Mouse (Mus musculus): ENCODE measurements around the gene Pakap.

Pakap gene

GRCm38 (mm10) chr4:57715849-57716248, 147.9 kb downstream of the Pakap start:
- DNase-seq (ENCODE audit: low spot score in 2 of 2): no peak

GRCm38 (mm10) chr4:57716735-57717134, 148.8 kb downstream of the Pakap start:
- DNase-seq (ENCODE audit: low spot score in 2 of 2): no peak

DNA sequence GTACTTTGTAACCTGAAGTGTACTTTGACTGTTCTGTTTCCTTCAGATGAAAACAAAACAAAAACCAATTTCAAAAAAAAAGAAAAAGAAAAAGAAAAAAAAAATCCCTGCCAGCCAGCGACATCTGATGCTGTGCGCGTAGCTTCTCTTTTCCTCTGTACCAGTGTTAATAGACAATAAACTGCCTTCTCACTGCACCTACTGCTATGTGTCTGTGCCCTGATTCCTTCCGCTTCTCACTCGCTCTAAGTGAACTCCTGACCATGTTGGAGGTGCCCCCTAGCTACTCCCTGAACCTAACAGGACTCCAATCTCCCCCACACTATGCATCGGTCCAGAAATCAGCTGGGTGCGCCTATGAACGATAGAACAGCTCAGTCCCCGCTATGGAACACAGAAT, 149.4 kb downstream of the Pakap start, which contains the start of gene Akap2:
Gene Akap2, plus strand, starts transcription at position 304 of the 400 bp plus-strand sequence.
- DNase-seq (ENCODE audit: low spot score in 2 of 2): no peak

GRCm38 (mm10) chr4:57719370-57719769, 151.4 kb downstream of the Pakap start:
- DNase-seq (ENCODE audit: low spot score in 2 of 2): no peak

GRCm38 (mm10) chr4:57720869-57721361, 152.9 kb downstream of the Pakap start:
- DNase-seq (ENCODE audit: low spot score in 2 of 2): no peak

GRCm38 (mm10) chr4:57722296-57722695, 154.3 kb downstream of the Pakap start:
- no peak for DNase-seq (ENCODE audit: low spot score in 2 of 2)

DNA sequence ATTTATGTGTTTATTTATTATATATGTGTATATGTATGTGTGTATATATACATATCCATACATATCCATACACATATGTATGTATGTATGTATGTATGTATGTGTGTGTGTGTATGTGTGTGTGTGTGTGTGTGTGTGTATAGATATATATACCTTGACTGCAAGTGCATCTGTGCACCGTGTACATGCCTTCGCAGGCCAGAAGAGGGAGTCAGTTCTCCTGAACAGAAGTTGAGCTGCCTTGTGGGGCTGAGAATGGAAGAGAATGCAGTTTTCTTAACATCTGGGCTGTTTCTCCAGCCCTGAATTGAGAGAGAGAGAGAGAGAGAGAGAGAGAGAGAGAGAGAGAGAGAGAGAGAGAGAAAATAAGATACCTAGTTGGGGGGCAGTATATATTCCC, 155.7 kb downstream of the Pakap start:
- DNase-seq (ENCODE audit: low spot score in 2 of 2): no peak

- no peak for DNase-seq (ENCODE audit: low spot score in 2 of 2)
Measured at GRCm38 (mm10) chr4:57725569-57725968, 157.6 kb downstream of the Pakap start.

DNA sequence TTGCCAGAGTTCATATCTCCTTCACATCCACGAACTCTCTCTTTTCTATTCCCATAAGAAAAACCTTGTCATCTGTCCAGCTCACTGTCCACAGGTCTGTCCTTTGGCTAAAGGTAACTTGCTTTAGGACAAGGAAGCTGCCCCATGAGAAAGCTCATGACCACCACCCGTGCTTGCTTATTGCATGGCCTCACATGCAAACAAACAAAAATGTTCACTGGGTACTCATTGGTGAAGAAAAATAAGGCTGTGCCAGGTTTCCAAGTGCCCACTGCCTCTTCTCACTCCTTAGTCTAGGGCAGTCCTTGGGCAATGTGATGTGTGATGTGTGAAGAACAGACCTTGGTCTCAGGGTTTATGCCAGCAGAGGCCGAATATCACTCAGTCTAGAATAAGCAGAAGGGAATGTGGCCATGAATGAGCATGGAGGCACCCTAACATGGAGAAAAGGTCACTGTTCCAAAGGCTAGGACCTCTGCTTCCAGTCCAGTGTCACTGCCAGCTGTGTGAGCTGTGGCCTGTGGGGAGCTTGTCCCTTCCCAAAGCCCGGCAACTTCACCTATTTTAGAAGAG, 160.7 kb downstream of the Pakap start:
- no peak for DNase-seq (ENCODE audit: low spot score in 2 of 2)

GRCm38 (mm10) chr4:57730047-57730446, 162.1 kb downstream of the Pakap start:
- DNase-seq (ENCODE audit: low spot score in 2 of 2): no peak

- no peak for DNase-seq (ENCODE audit: low spot score in 2 of 2)
Measured at GRCm38 (mm10) chr4:57730801-57731598, 163.0 kb downstream of the Pakap start.

GRCm38 (mm10) chr4:57732351-57732750, 164.4 kb downstream of the Pakap start:
- DNase-seq (ENCODE audit: low spot score in 2 of 2): no peak

GRCm38 (mm10) chr4:57733445-57733844, 165.5 kb downstream of the Pakap start:
- no peak for DNase-seq (ENCODE audit: low spot score in 2 of 2)

GRCm38 (mm10) chr4:57735426-57735825, 167.4 kb downstream of the Pakap start:
- no peak for DNase-seq (ENCODE audit: low spot score in 2 of 2)

- DNase-seq (ENCODE audit: low spot score in 2 of 2): no peak
Measured at GRCm38 (mm10) chr4:57738856-57739552, 171.0 kb downstream of the Pakap start.

GRCm38 (mm10) chr4:57743325-57743929, 175.4 kb downstream of the Pakap start:
- no peak for DNase-seq (ENCODE audit: low spot score in 2 of 2)

- DNase-seq (ENCODE audit: low spot score in 2 of 2): no peak
Measured at GRCm38 (mm10) chr4:57750651-57751050, 182.7 kb downstream of the Pakap start.

GRCm38 (mm10) chr4:57751054-57751453, 183.1 kb downstream of the Pakap start:
- DNase-seq (ENCODE audit: low spot score in 2 of 2): no peak

DNA sequence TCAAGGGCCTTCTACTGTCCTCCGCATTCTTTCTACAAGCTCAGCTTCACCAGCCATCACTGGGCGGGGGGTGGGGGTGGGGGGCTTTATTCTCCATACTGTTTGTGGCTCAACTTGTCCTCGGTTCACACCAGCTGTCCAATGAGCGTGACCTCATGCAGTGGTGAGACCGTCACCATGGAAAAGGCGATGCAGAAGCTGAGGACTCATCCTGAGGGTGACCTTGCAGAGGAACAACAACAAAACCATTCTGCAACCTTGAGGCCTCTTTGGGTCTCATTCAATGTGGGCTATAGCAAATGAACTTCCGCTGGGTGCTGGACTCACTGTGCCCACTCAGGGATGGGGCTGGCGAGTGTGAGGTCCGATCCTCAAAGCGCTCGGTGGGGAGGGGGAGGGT, 183.6 kb downstream of the Pakap start:
- DNase-seq (ENCODE audit: low spot score in 2 of 2): no peak

DNA sequence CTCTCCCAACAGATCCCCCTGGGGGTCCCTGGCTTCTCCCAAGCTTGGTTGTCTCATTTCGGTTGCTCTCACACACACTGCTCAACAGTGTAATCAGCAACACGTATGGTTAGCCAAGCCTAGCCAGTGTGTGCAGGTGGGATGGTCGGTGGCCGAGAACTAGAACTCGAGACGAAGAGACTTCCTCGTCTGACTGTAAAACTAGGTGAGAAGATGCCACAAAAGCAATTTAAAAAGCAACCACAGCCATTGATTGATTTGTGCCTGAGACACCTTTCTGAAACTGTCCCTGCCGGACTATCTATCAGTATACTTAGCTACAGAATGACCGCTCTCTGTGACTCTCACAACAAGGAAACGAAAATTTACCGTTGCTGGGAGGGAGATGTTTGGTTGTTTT, 187.1 kb downstream of the Pakap start:
- no peak for DNase-seq (ENCODE audit: low spot score in 2 of 2)

DNA sequence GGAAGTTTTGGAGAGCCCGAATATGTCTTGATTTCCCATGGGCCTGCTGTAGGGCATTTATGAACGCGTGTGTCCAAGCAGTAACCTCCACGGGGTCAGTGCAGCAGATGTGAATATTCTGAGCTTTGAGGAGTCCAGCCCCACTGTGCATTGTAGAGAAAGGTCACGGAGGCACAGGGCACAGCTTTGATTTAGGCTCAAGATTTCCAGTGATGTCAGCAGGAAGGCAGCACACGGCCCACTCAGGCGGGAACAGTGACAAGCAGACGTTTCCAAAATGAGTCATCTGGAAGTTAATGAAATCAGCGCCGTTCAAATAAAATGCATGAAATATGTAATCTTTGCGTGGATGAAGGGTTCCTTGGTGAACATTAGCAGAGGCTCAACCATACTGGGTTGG, 190.0 kb downstream of the Pakap start:
- no peak for DNase-seq (ENCODE audit: low spot score in 2 of 2)

DNA sequence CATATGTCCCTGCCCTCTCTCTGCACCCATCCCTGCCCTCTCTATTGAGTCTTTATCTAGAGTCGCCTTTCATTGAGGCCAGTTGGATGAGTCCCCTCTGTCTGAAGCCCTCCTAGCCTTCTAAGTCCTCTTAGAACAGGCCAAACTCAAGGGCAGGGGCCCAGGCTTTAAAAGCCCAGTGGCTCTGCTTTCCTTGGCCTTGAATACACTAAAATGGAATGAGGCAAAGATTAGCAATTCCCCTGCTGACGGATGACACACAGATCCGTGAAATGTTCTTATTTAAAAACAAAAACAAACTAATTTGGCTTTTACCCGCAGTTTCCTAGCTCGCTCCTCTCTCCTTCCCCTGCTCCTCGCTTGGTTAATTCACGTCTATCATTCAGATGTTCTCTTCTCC, 194.4 kb downstream of the Pakap start:
- no peak for DNase-seq (ENCODE audit: low spot score in 2 of 2)

Measured in frontal cortex, postnatal 25 days (tissue).